Mouse (Mus musculus) small intestine, adult 2 months (tissue): ENCODE measurements at regions not wholly inside any gene's neighbourhood (a gene's known extent, or its start where the extent isn't known, plus 50 kb on each side); places are given as distances from the start of the nearest gene placed in this dataset.

Source experiments
- H3K27ac ChIP-seq: fragments of 200-500 bp; 2 replicates; pipeline ENCODE4 v1.5.1; 2012; ENCODE audit warnings: low read depth, low read length, control low read depth, inconsistent platforms; ENCODE audit not compliant: insufficient read depth
- H3K27me3 ChIP-seq: fragments of 200-500 bp; 2 replicates; pipeline ENCODE4 v1.6.1; 2012; ENCODE audit warnings: mild to moderate bottlenecking, moderate library complexity, low read length, inconsistent platforms; ENCODE audit not compliant: control insufficient read depth, insufficient read depth
- H3K36me3 ChIP-seq: fragments of 200-500 bp; 2 replicates; pipeline ENCODE4 v1.6.1; 2012; ENCODE audit warnings: mild to moderate bottlenecking, low read length, control low read depth, inconsistent platforms; ENCODE audit not compliant: control insufficient read depth, insufficient read depth
- H3K4me1 ChIP-seq: fragments of 200-500 bp; 2 replicates; pipeline ENCODE4 v1.6.1; 2012; ENCODE audit warnings: low read length, inconsistent platforms, mixed read lengths; ENCODE audit not compliant: control insufficient read depth, insufficient read depth, insufficient read length
- H3K4me3 ChIP-seq: fragments of 200-500 bp; 2 replicates; pipeline ENCODE4 v1.5.1; 2012; ENCODE audit warnings: low read depth, mild to moderate bottlenecking, control low read depth, inconsistent platforms, low read length, moderate library complexity
- CTCF ChIP-seq: fragments of 200-500 bp; IDR thresholded peaks from 2 replicates; pipeline ENCODE4 v1.5.1; 2012; ENCODE audit warnings: low read depth, mild to moderate bottlenecking, control low read depth, inconsistent platforms, low read length, moderate library complexity, mixed read lengths; ENCODE audit not compliant: insufficient replicate concordance, insufficient read length; ENCODE audit errors: extremely low read depth
- POLR2A ChIP-seq: fragments of 200-500 bp; IDR thresholded peaks from 2 replicates; pipeline ENCODE4 v1.6.1; 2012; ENCODE audit warnings: low read depth, mild to moderate bottlenecking, control low read depth, inconsistent platforms, low read length, moderate library complexity
- WGBS: fragments of 180-500 bp; shearing (Covaris S2); methylation state at CpG from one replicate; pipeline ENCODE4 v1.1.7; 2018; 5-methylcytosine and 5-hydroxymethylcytosine counted together

DNA sequence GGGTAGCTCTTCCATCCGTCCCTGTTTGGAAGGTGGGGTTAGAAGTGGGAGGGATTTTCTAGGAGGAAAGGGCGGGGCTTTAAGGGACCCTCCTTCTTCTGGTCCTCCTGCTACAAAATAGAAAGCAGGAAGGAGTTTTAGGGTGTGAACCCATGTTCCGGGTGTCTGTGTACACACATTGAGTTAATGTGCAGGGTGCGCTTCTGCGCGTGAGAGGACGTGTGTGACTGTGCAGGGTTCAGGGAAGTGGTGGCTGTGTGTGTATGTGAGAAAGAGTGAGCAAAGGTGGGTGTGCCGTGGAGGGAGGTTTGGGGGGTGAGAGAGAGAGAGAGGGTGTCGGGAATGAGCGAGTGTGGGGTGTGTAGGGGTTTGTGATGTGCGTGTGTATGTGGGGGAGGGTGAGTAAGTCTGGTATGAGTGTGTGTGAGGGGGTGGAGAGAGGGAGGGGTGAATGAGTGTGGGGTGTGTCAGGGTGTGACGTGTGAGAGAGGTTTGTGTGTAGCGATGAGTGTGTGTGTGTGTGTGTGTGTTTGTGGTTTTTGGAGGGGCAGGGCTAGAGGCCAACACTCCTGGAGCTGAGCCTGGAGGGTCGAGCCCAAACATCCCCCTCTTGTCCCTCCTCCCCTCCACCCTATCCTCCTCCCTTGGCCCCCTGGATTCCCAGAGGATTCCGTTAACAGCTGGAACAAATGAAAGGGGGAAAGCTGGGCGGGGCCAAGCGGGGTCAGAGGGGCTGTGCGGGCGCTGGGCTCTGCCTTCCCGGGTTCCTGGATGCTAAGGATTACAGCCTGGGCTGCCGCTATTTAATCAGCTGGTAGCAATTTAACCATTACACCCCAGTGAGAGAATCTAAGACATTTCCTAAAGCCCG, 95.3 kb upstream of the Med13l start:
- Histone ChIP-seq H3K4me1 (peaks cover 11% of the 10 kb centered on the region), H3K36me3 (no peaks in the 10 kb centered on the region), H3K4me3 (peak overlapping the region; percentile 56), H3K27ac (peak overlapping the region; percentile 26; the same call in 1 of the 2 replicates), H3K27me3 (no peaks in the 10 kb centered on the region)
- WGBS: 4% methylated on average over 22 of the region's 22 CpGs
- TF ChIP-seq CTCF (no peak), POLR2A (no peak)

GRCm38 (mm10) chr5:118465991-118466750, 94.3 kb upstream of the Med13l start:
- Histone ChIP-seq H3K27me3 (no peaks in the 10 kb centered on the region), H3K4me1 (peaks cover 11% of the 10 kb centered on the region), H3K4me3 (no peak overlapping the region), H3K36me3 (no peaks in the 10 kb centered on the region), H3K27ac (peak overlapping the region; percentile 24)
- TF ChIP-seq CTCF (no peak), POLR2A (no peak)
- WGBS: 3% methylated on average over 10 of the region's 10 CpGs

GRCm38 (mm10) chr5:118468739-118469138, 91.7 kb upstream of the Med13l start:
- WGBS: 30% methylated on average over 4 of the region's 4 CpGs
- H3K4me3 ChIP-seq: no peak overlapping the region
- no peaks in the 10 kb centered on the region for H3K27me3 ChIP-seq
- peaks cover 11% of the 10 kb centered on the region for H3K4me1 ChIP-seq
- H3K36me3 ChIP-seq: no peaks in the 10 kb centered on the region
- no peak overlapping the region for H3K27ac ChIP-seq
- TF ChIP-seq POLR2A (no peak), CTCF (no peak)

DNA sequence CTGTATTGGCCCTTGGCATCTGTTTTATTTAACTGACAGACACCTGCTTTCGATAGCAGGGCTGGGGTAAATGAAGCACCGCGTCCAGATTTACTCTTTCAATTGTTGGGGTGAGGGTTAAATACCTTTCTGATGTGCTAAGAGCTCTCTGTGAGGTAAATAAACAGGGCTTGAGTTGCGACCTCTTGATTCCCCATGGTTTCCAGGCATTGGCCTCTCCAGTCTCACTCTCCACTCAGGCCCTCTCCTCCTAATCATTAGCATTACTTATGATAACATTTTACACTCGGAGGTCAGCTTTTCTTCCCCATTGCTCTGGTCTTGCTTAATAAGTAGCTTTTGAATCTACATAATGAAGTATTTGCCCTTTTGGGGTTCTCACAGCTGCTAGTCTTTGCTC, 88.9 kb upstream of the Med13l start:
- TF ChIP-seq POLR2A (no peak), CTCF (no peak)
- no peaks in the 10 kb centered on the region for H3K27me3 ChIP-seq
- H3K27ac ChIP-seq: no peak overlapping the region
- WGBS: 73% methylated on average over 5 of the region's 5 CpGs
- H3K36me3 ChIP-seq: no peaks in the 10 kb centered on the region
- H3K4me3 ChIP-seq: no peak overlapping the region
- H3K4me1 ChIP-seq: peaks cover 2% of the 10 kb centered on the region; the same call in 1 of the 2 replicates

- Histone ChIP-seq H3K36me3 (no peaks in the 10 kb centered on the region), H3K4me3 (no peak overlapping the region), H3K27ac (no peak overlapping the region), H3K27me3 (no peaks in the 10 kb centered on the region), H3K4me1 (no peaks in the 10 kb centered on the region)
- 91% methylated on average over 10 of the region's 10 CpGs for WGBS
- TF ChIP-seq POLR2A (no peak), CTCF (no peak)
These were observed 88.2 kb upstream of the Med13l start for GRCm38 (mm10) chr5:118472291-118472690.

GRCm38 (mm10) chr5:118473128-118473730, 87.2 kb upstream of the Med13l start:
- Histone ChIP-seq H3K36me3 (no peaks in the 10 kb centered on the region), H3K4me1 (no peaks in the 10 kb centered on the region), H3K27ac (no peak overlapping the region), H3K4me3 (no peak overlapping the region), H3K27me3 (no peaks in the 10 kb centered on the region)
- TF ChIP-seq CTCF: no peak
- WGBS: 70% methylated on average over 5 of the region's 5 CpGs

GRCm38 (mm10) chr5:118476597-118476996, 83.9 kb upstream of the Med13l start:
- WGBS: 77% methylated on average over 5 of the region's 5 CpGs
- TF ChIP-seq POLR2A (no peak), CTCF (no peak)
- no peaks in the 10 kb centered on the region for H3K27me3 ChIP-seq
- H3K27ac ChIP-seq: no peak overlapping the region
- H3K4me3 ChIP-seq: no peak overlapping the region
- H3K4me1 ChIP-seq: no peaks in the 10 kb centered on the region; the same call in 1 of the 2 replicates
- H3K36me3 ChIP-seq: no peaks in the 10 kb centered on the region
